Mouse (Mus musculus): ENCODE results near the gene Pik3r2. TPM values are rescaled to one million over a fixed set of nuclear protein-coding genes. Genes with fewer than 3 reads are reported as not detected.

Gene Pik3r2
- polyA plus RNA-seq, 1 experiment from 2014 or later = 93.7 TPM

- peak overlapping the region; percentile 58 for H3K9ac ChIP-seq
- H3K4me3 ChIP-seq = peak overlapping the region; percentile 32
- H3K27ac ChIP-seq (replicated peaks) = no peak overlapping the region
- H3K4me1 ChIP-seq (replicated peaks) = peaks cover 19% of the 10 kb centered on the region
- no peaks in the 10 kb centered on the region for H3K9me3 ChIP-seq
- peak overlapping the region; percentile 54 for H3K4me2 ChIP-seq
- ATAC-seq (ENCODE audit: low read depth) = peak; percentile 34; the same call in 1 of the 2 replicates
- peaks cover 92% of the 10 kb centered on the region for H3K27me3 ChIP-seq
- WGBS = 5% methylated on average over 48 of the region's 48 CpGs
- H3K36me3 ChIP-seq = no peaks in the 10 kb centered on the region
Measured at GRCm38 (mm10) chr8:70743656-70744590, 32.6 kb downstream of the Pik3r2 start.

GRCm38 (mm10) chr8:70742981-70743655 lies 33.4 kb downstream of the Pik3r2 start:
- peaks cover 19% of the 10 kb centered on the region for H3K4me1 ChIP-seq (replicated peaks)
- peak overlapping the region; percentile 32 for H3K4me3 ChIP-seq
- H3K27me3 ChIP-seq = peaks cover 92% of the 10 kb centered on the region
- peak overlapping the region; percentile 55 for H3K9ac ChIP-seq
- H3K4me2 ChIP-seq = peak overlapping the region; percentile 54
- WGBS = 2% methylated on average over 38 of the region's 38 CpGs
- no peaks in the 10 kb centered on the region for H3K36me3 ChIP-seq
- H3K27ac ChIP-seq (replicated peaks) = no peak overlapping the region
- no peak for ATAC-seq (ENCODE audit: low read depth)
- H3K9me3 ChIP-seq = no peaks in the 10 kb centered on the region

- ATAC-seq (ENCODE audit: low read depth) = no peak
- Histone ChIP-seq H3K4me2 (no peak overlapping the region), H3K27me3 (peaks cover 90% of the 10 kb centered on the region), H3K4me1 (replicated peaks) (peaks cover 19% of the 10 kb centered on the region), H3K4me3 (no peak overlapping the region), H3K9ac (no peak overlapping the region), H3K9me3 (no peaks in the 10 kb centered on the region), H3K36me3 (no peaks in the 10 kb centered on the region), H3K27ac (replicated peaks) (no peak overlapping the region)
- 78% methylated on average over 11 of the region's 11 CpGs for WGBS
Measured at GRCm38 (mm10) chr8:70742176-70742575, 34.3 kb downstream of the Pik3r2 start.

GRCm38 (mm10) chr8:70741661-70742060 lies 34.9 kb downstream of the Pik3r2 start:
- H3K4me2 ChIP-seq = no peak overlapping the region
- H3K27ac ChIP-seq (replicated peaks) = no peak overlapping the region
- no peak overlapping the region for H3K9ac ChIP-seq
- ATAC-seq (ENCODE audit: low read depth) = no peak
- no peaks in the 10 kb centered on the region for H3K9me3 ChIP-seq
- no peak overlapping the region for H3K4me3 ChIP-seq
- no peaks in the 10 kb centered on the region for H3K36me3 ChIP-seq
- WGBS = 62% methylated on average over 5 of the region's 5 CpGs
- peaks cover 19% of the 10 kb centered on the region for H3K4me1 ChIP-seq (replicated peaks)
- peaks cover 88% of the 10 kb centered on the region for H3K27me3 ChIP-seq

GRCm38 (mm10) chr8:70738211-70738610 lies 38.3 kb downstream of the Pik3r2 start:
- H3K9me3 ChIP-seq = no peaks in the 10 kb centered on the region
- no peak overlapping the region for H3K27ac ChIP-seq (replicated peaks)
- 69% methylated on average over 3 of the region's 3 CpGs for WGBS
- H3K9ac ChIP-seq = no peak overlapping the region
- no peak for ATAC-seq (ENCODE audit: low read depth)
- H3K4me2 ChIP-seq = no peak overlapping the region
- peaks cover 61% of the 10 kb centered on the region for H3K27me3 ChIP-seq
- H3K36me3 ChIP-seq = no peaks in the 10 kb centered on the region
- H3K4me1 ChIP-seq (replicated peaks) = peaks cover 6% of the 10 kb centered on the region
- H3K4me3 ChIP-seq = no peak overlapping the region

GRCm38 (mm10) chr8:70737705-70738104 lies 38.8 kb downstream of the Pik3r2 start:
- Histone ChIP-seq H3K27me3 (peaks cover 61% of the 10 kb centered on the region), H3K4me3 (no peak overlapping the region), H3K27ac (replicated peaks) (no peak overlapping the region), H3K4me2 (no peak overlapping the region), H3K9me3 (no peaks in the 10 kb centered on the region), H3K36me3 (no peaks in the 10 kb centered on the region), H3K4me1 (replicated peaks) (0 out of 2 replicates have a peak, but pooled peaks cover 1% of the 10 kb centered on the region), H3K9ac (no peak overlapping the region)
- ATAC-seq (ENCODE audit: low read depth) = no peak
- 76% methylated on average over 5 of the region's 5 CpGs for WGBS

- no peak overlapping the region for H3K4me2 ChIP-seq
- H3K36me3 ChIP-seq = no peaks in the 10 kb centered on the region
- no peaks in the 10 kb centered on the region for H3K9me3 ChIP-seq
- H3K27ac ChIP-seq (replicated peaks) = no peak overlapping the region
- no peak overlapping the region for H3K9ac ChIP-seq
- no peak for ATAC-seq (ENCODE audit: low read depth)
- peaks cover 77% of the 10 kb centered on the region for H3K27me3 ChIP-seq
- 90% methylated on average over 4 of the region's 4 CpGs for WGBS
- H3K4me1 ChIP-seq (replicated peaks) = peaks cover 5% of the 10 kb centered on the region
- H3K4me3 ChIP-seq = no peak overlapping the region
Measured at GRCm38 (mm10) chr8:70730956-70731355, 45.6 kb downstream of the Pik3r2 start.

- 0 out of 2 replicates have a peak, but pooled peaks have one; percentile 29 for ATAC-seq (ENCODE audit: low read depth)
- peaks cover 73% of the 10 kb centered on the region for H3K27me3 ChIP-seq
Measured at GRCm38 (mm10) chr8:70729808-70730475, 46.6 kb downstream of the Pik3r2 start.

GRCm38 (mm10) chr8:70726721-70727120 lies 49.8 kb downstream of the Pik3r2 start:
- H3K9ac ChIP-seq = no peak overlapping the region
- H3K27me3 ChIP-seq = peaks cover 55% of the 10 kb centered on the region
- WGBS = 46% methylated on average over 11 of the region's 11 CpGs
- no peak overlapping the region for H3K4me3 ChIP-seq
- no peak overlapping the region for H3K27ac ChIP-seq (replicated peaks)
- no peaks in the 10 kb centered on the region for H3K36me3 ChIP-seq
- peaks cover 5% of the 10 kb centered on the region for H3K4me1 ChIP-seq (replicated peaks)
- H3K9me3 ChIP-seq = no peaks in the 10 kb centered on the region
- ATAC-seq (ENCODE audit: low read depth) = no peak
- H3K4me2 ChIP-seq = no peak overlapping the region

More at GRCm38 (mm10) chr8:70729808-70730475, 46.6 kb downstream of the Pik3r2 start:
- Histone ChIP-seq H3K4me2 (peak overlapping the region; percentile 45), H3K9ac (0 out of 2 replicates have a peak overlapping the region, but pooled peaks have one; percentile 8), H3K27ac (replicated peaks) (no peak overlapping the region), H3K4me3 (peak overlapping the region; percentile 26), H3K36me3 (no peaks in the 10 kb centered on the region), H3K4me1 (replicated peaks) (peaks cover 5% of the 10 kb centered on the region), H3K9me3 (no peaks in the 10 kb centered on the region)
- WGBS = 3% methylated on average over 34 of the region's 34 CpGs

GRCm38 (mm10) chr8:70725792-70726447 lies 50.6 kb downstream of the Pik3r2 start:
- WGBS = 26% methylated on average over 14 of the region's 14 CpGs
- Histone ChIP-seq H3K4me3 (no peak overlapping the region), H3K9ac (no peak overlapping the region), H3K4me1 (replicated peaks) (peaks cover 5% of the 10 kb centered on the region), H3K27me3 (peaks cover 47% of the 10 kb centered on the region), H3K27ac (replicated peaks) (no peak overlapping the region), H3K36me3 (no peaks in the 10 kb centered on the region), H3K4me2 (no peak overlapping the region), H3K9me3 (no peaks in the 10 kb centered on the region)
- ATAC-seq (ENCODE audit: low read depth) = no peak

GRCm38 (mm10) chr8:70724216-70724615 lies 52.3 kb downstream of the Pik3r2 start:
- Histone ChIP-seq H3K9me3 (no peaks in the 10 kb centered on the region), H3K27ac (replicated peaks) (no peak overlapping the region), H3K4me3 (no peak overlapping the region), H3K9ac (no peak overlapping the region), H3K4me2 (no peak overlapping the region), H3K4me1 (replicated peaks) (no peaks in the 10 kb centered on the region), H3K27me3 (peaks cover 39% of the 10 kb centered on the region), H3K36me3 (no peaks in the 10 kb centered on the region)
- 77% methylated on average over 12 of the region's 12 CpGs for WGBS
- ATAC-seq (ENCODE audit: low read depth) = no peak
